Mouse (Mus musculus) limb, embryonic 15.5 days (tissue): ENCODE results near the gene Rfx7. TPM values are rescaled to one million over a fixed set of nuclear protein-coding genes. Genes with fewer than 3 reads are reported as not detected.
"Not testable (repeated sequence)": the region's sequence is repeated elsewhere in the genome, so short reads cannot be mapped to it uniquely, and the experiment has no call there.

Experiments
- ATAC-seq: fragments of 200-750 bp; cut with Nextera tagmentation; 2 replicates; pipeline ENCODE4 v1.8.0; 2017; ENCODE audit warnings: low read depth, moderate TSS enrichment; ENCODE audit not compliant: insufficient number of reproducible peaks, low FRiP score, low TSS enrichment
- H3K27ac ChIP-seq: fragments of 300-500 bp; sonication (generic); 2 replicates; pipeline ENCODE4 v1.5.1; 2015; ENCODE audit warnings: moderate library complexity, mild to moderate bottlenecking, inconsistent platforms
- H3K27me3 ChIP-seq: fragments of 300-500 bp; sonication (generic); 2 replicates; pipeline ENCODE4 v1.6.1; 2015; ENCODE audit warnings: inconsistent platforms
- H3K36me3 ChIP-seq: fragments of 300-500 bp; sonication (generic); 2 replicates; pipeline ENCODE4 v1.6.1; 2015; ENCODE audit warnings: inconsistent platforms
- H3K4me1 ChIP-seq: fragments of 300-500 bp; sonication (generic); 2 replicates; pipeline ENCODE4 v1.6.1; 2015; ENCODE audit warnings: inconsistent platforms
- H3K4me2 ChIP-seq: fragments of 300-500 bp; sonication (generic); 2 replicates; pipeline ENCODE4 v1.6.1; 2015; ENCODE audit warnings: mild to moderate bottlenecking, inconsistent platforms
- H3K4me3 ChIP-seq: fragments of 300-500 bp; sonication (generic); 2 replicates; pipeline ENCODE4 v1.5.1; 2015; ENCODE audit warnings: mild to moderate bottlenecking, inconsistent platforms
- H3K9ac ChIP-seq: fragments of 300-500 bp; sonication (generic); 2 replicates; pipeline ENCODE4 v1.6.1; 2015; ENCODE audit warnings: inconsistent platforms
- H3K9me3 ChIP-seq: fragments of 300-500 bp; sonication (generic); 2 replicates; pipeline ENCODE4 v1.6.1; 2016; ENCODE audit warnings: inconsistent platforms
- WGBS: fragments of 180-500 bp; shearing (Covaris S2); methylation state at CpG from one replicate; pipeline ENCODE4 v1.1.7; 2015; 5-methylcytosine and 5-hydroxymethylcytosine counted together
- polyA plus RNA-seq: library from polyadenylated mRNA; unstranded; fragments of >200 nt; fragmentation: Nextera tagmentation; extraction: Ambion mirVana; gene quantifications from 2 replicates; pipeline ENCODE4 v1.2.1, GENCODE M21; 2015

Rfx7 gene
- polyA plus RNA-seq, 1 experiment from 2014 or later: 8.2 TPM

- Histone ChIP-seq H3K36me3 (peaks cover 8% of the 10 kb centered on the region), H3K27me3 (no peaks in the 10 kb centered on the region), H3K4me3 (no peak overlapping the region), H3K9ac (no peak overlapping the region), H3K9me3 (no peaks in the 10 kb centered on the region), H3K4me1 (peaks cover 30% of the 10 kb centered on the region), H3K4me2 (no peak overlapping the region), H3K27ac (peak overlapping the region; percentile 33; the same call in 1 of the 2 replicates)
- 62% methylated on average over 4 of the region's 4 CpGs for WGBS
- ATAC-seq: no peak
Measured at GRCm38 (mm10) chr9:72660139-72660538, 128.1 kb downstream of the Rfx7 start.

- no peak for ATAC-seq
- no peaks in the 10 kb centered on the region for H3K9me3 ChIP-seq
- no peak overlapping the region for H3K9ac ChIP-seq
- no peak overlapping the region for H3K4me2 ChIP-seq
- peaks cover 32% of the 10 kb centered on the region for H3K4me1 ChIP-seq
- peaks cover 14% of the 10 kb centered on the region for H3K36me3 ChIP-seq
- peak overlapping the region; percentile 99 for H3K27ac ChIP-seq
- 40% methylated on average over 1 of the region's 1 CpGs for WGBS
- no peak overlapping the region for H3K4me3 ChIP-seq
- no peaks in the 10 kb centered on the region for H3K27me3 ChIP-seq
Measured at GRCm38 (mm10) chr9:72660911-72661310, 128.9 kb downstream of the Rfx7 start.

GRCm38 (mm10) chr9:72661561-72661894 lies 129.5 kb downstream of the Rfx7 start:
- peaks cover 14% of the 10 kb centered on the region for H3K36me3 ChIP-seq
- H3K9ac ChIP-seq: peak overlapping the region; percentile 57
- peak overlapping the region; percentile 72 for H3K4me2 ChIP-seq
- ATAC-seq: no peak
- peak overlapping the region; percentile 90 for H3K4me3 ChIP-seq
- H3K27me3 ChIP-seq: no peaks in the 10 kb centered on the region
- H3K27ac ChIP-seq: peak overlapping the region; percentile 99
- under 1% methylated on average over 13 of the region's 13 CpGs for WGBS
- H3K4me1 ChIP-seq: peaks cover 32% of the 10 kb centered on the region
- H3K9me3 ChIP-seq: no peaks in the 10 kb centered on the region

- peak; percentile 91 for ATAC-seq
- H3K4me3 ChIP-seq: peak within 1 kb of the TSS; percentile 90
- WGBS: under 1% methylated on average over 57 of the region's 83 CpGs
- peaks cover 20% of the 10 kb centered on the region for H3K36me3 ChIP-seq
- no peaks in the 10 kb centered on the region for H3K9me3 ChIP-seq
- peak within 1 kb of the TSS; percentile 99 for H3K27ac ChIP-seq
- H3K9ac ChIP-seq: peak within 1 kb of the TSS; percentile 99
- H3K4me1 ChIP-seq: peaks cover 31% of the 10 kb centered on the region
- H3K4me2 ChIP-seq: peak within 1 kb of the TSS; percentile 72
- no peaks in the 10 kb centered on the region for H3K27me3 ChIP-seq
Measured at GRCm38 (mm10) chr9:72661895-72662661, 130.0 kb downstream of the Rfx7 start, which contains the start of gene Nedd4. Gene Nedd4 (plus strand): TSS chr9:72662346.

- H3K36me3 ChIP-seq: peaks cover 26% of the 10 kb centered on the region
- ATAC-seq: peak; percentile 68; the same call in 1 of the 2 replicates
- peak overlapping the region; percentile 90 for H3K4me3 ChIP-seq
- WGBS: under 1% methylated on average over 55 of the region's 55 CpGs
- H3K27me3 ChIP-seq: no peaks in the 10 kb centered on the region
- peaks cover 37% of the 10 kb centered on the region for H3K4me1 ChIP-seq
- H3K9me3 ChIP-seq: no peaks in the 10 kb centered on the region
- peak overlapping the region; percentile 72 for H3K4me2 ChIP-seq
- peak overlapping the region; percentile 99 for H3K27ac ChIP-seq
- H3K9ac ChIP-seq: peak overlapping the region; percentile 99
Measured at GRCm38 (mm10) chr9:72662691-72663533, 130.9 kb downstream of the Rfx7 start.

- H3K4me3 ChIP-seq: peak overlapping the region; percentile 90
- H3K27me3 ChIP-seq: no peaks in the 10 kb centered on the region
- no peaks in the 10 kb centered on the region for H3K9me3 ChIP-seq
- WGBS: 5% methylated on average over 10 of the region's 10 CpGs
- peak overlapping the region; percentile 72 for H3K4me2 ChIP-seq
- H3K9ac ChIP-seq: peak overlapping the region; percentile 99
- no peak for ATAC-seq
- H3K4me1 ChIP-seq: peaks cover 37% of the 10 kb centered on the region
- peak overlapping the region; percentile 99 for H3K27ac ChIP-seq
- H3K36me3 ChIP-seq: peaks cover 26% of the 10 kb centered on the region
Measured at GRCm38 (mm10) chr9:72663534-72663918, 131.5 kb downstream of the Rfx7 start.

- Histone ChIP-seq H3K4me2 (peak overlapping the region; percentile 72), H3K27me3 (no peaks in the 10 kb centered on the region), H3K4me3 (peak overlapping the region; percentile 90), H3K9me3 (no peaks in the 10 kb centered on the region), H3K27ac (peak overlapping the region; percentile 99), H3K36me3 (peaks cover 35% of the 10 kb centered on the region), H3K4me1 (peaks cover 45% of the 10 kb centered on the region), H3K9ac (peak overlapping the region; percentile 99)
- ATAC-seq: no peak
- 25% methylated on average over 12 of the region's 12 CpGs for WGBS
Measured at GRCm38 (mm10) chr9:72664409-72665351, 132.6 kb downstream of the Rfx7 start.

GRCm38 (mm10) chr9:72665517-72665916 lies 133.5 kb downstream of the Rfx7 start:
- Histone ChIP-seq H3K9ac (no peak overlapping the region), H3K9me3 (no peaks in the 10 kb centered on the region), H3K27ac (peak overlapping the region; percentile 34; the same call in 1 of the 2 replicates), H3K36me3 (peaks cover 41% of the 10 kb centered on the region), H3K4me2 (peak overlapping the region; percentile 72), H3K4me1 (peaks cover 51% of the 10 kb centered on the region), H3K4me3 (peak overlapping the region; percentile 90), H3K27me3 (no peaks in the 10 kb centered on the region)
- ATAC-seq: no peak
- 45% methylated on average over 7 of the region's 7 CpGs for WGBS

GRCm38 (mm10) chr9:72666352-72667021 lies 134.4 kb downstream of the Rfx7 start:
- Histone ChIP-seq H3K4me2 (0 out of 2 replicates have a peak overlapping the region, but pooled peaks have one; percentile 72), H3K36me3 (peaks cover 43% of the 10 kb centered on the region), H3K4me1 (peaks cover 50% of the 10 kb centered on the region)
- not testable (repeated sequence) for H3K27ac ChIP-seq, H3K27me3 ChIP-seq, H3K9me3 ChIP-seq, H3K9ac ChIP-seq, H3K4me3 ChIP-seq, ATAC-seq
- 67% methylated on average over 8 of the region's 8 CpGs for WGBS

- peaks cover 54% of the 10 kb centered on the region for H3K4me1 ChIP-seq
- no peak for ATAC-seq
- H3K27me3 ChIP-seq: no peaks in the 10 kb centered on the region
- 66% methylated on average over 3 of the region's 3 CpGs for WGBS
- no peak overlapping the region for H3K4me2 ChIP-seq
- H3K36me3 ChIP-seq: peaks cover 48% of the 10 kb centered on the region
- no peak overlapping the region for H3K27ac ChIP-seq
- no peak overlapping the region for H3K4me3 ChIP-seq
- H3K9ac ChIP-seq: no peak overlapping the region
- no peaks in the 10 kb centered on the region for H3K9me3 ChIP-seq
Measured at GRCm38 (mm10) chr9:72667126-72667525, 135.1 kb downstream of the Rfx7 start.

GRCm38 (mm10) chr9:72669383-72669782 lies 137.3 kb downstream of the Rfx7 start:
- no peak overlapping the region for H3K9ac ChIP-seq
- peaks cover 67% of the 10 kb centered on the region for H3K36me3 ChIP-seq
- no peak for ATAC-seq
- no peaks in the 10 kb centered on the region for H3K9me3 ChIP-seq
- no peak overlapping the region for H3K4me2 ChIP-seq
- H3K27ac ChIP-seq: no peak overlapping the region
- WGBS: 50% methylated on average over 7 of the region's 7 CpGs
- H3K4me3 ChIP-seq: no peak overlapping the region
- H3K4me1 ChIP-seq: peaks cover 48% of the 10 kb centered on the region
- H3K27me3 ChIP-seq: no peaks in the 10 kb centered on the region
